Mouse (Mus musculus) liver, postnatal 0 days (tissue): ENCODE measurements around the gene Itfg2. TPM values are rescaled to one million over a fixed set of nuclear protein-coding genes. Genes with fewer than 3 reads are reported as not detected.
"Not testable (repeated sequence)": the region's sequence is repeated elsewhere in the genome, so short reads cannot be mapped to it uniquely, and the experiment has no call there.

Experiments
- ATAC-seq: fragments of 200-750 bp; cut with Nextera tagmentation; 2 replicates; pipeline ENCODE4 v1.8.0; 2017; ENCODE audit warnings: mild to moderate bottlenecking, moderate library complexity
- DNase-seq: peaks from one replicate; pipeline ENCODE4 v3.0.0-alpha.2; 2016
- H3K27ac ChIP-seq: fragments of 300-500 bp; sonication (generic); 2 replicates; pipeline ENCODE4 v1.5.1; 2014; ENCODE audit warnings: antibody characterized with exemption, moderate library complexity, mild to moderate bottlenecking, low read depth
- H3K27me3 ChIP-seq: fragments of 300-500 bp; sonication (generic); 2 replicates; pipeline ENCODE4 v1.6.1; 2014; ENCODE audit warnings: low read length, control low read depth, mixed read lengths; ENCODE audit not compliant: insufficient read depth
- H3K36me3 ChIP-seq: fragments of 300-500 bp; sonication (generic); replicated peaks from 2 replicates; pipeline ENCODE4 v1.6.1; 2014; ENCODE audit warnings: mild to moderate bottlenecking, control low read depth, low read length, moderate library complexity, mixed read lengths; ENCODE audit not compliant: insufficient read depth
- H3K4me1 ChIP-seq: fragments of 300-500 bp; sonication (generic); 2 replicates; pipeline ENCODE4 v1.6.1; 2014; ENCODE audit warnings: antibody characterized with exemption, mild to moderate bottlenecking, control low read depth; ENCODE audit not compliant: insufficient read depth
- H3K4me2 ChIP-seq: fragments of 300-500 bp; sonication (generic); 2 replicates; pipeline ENCODE4 v1.6.1; 2014; ENCODE audit warnings: low read depth, mild to moderate bottlenecking, low read length, moderate library complexity, mixed read lengths
- H3K4me3 ChIP-seq: fragments of 300-500 bp; sonication (generic); 2 replicates; pipeline ENCODE4 v1.5.1; 2014; ENCODE audit warnings: low read depth, low read length
- H3K9ac ChIP-seq: fragments of 300-500 bp; sonication (generic); replicated peaks from 2 replicates; pipeline ENCODE4 v1.6.1; 2014; ENCODE audit warnings: mild to moderate bottlenecking, moderate library complexity
- H3K9me3 ChIP-seq: fragments of 300-500 bp; sonication (generic); 2 replicates; pipeline ENCODE4 v1.6.1; 2016; ENCODE audit warnings: mild to moderate bottlenecking, control low read depth, low read length, mixed read lengths
- CTCF ChIP-seq: sonication (generic); IDR thresholded peaks from 2 replicates; pipeline ENCODE4 v1.5.1; 2016; ENCODE audit warnings: antibody characterized with exemption, low read depth
- EP300 ChIP-seq: IDR thresholded peaks from 2 replicates; pipeline ENCODE4 v1.6.1; 2016; ENCODE audit warnings: antibody characterized with exemption, low read depth, mild to moderate bottlenecking
- WGBS: fragments of 180-500 bp; shearing (Covaris S2); extraction: QIAGEN DNeasy Blood & Tissue Kit; methylation state at CpG from one replicate; pipeline ENCODE4 v1.1.7; 2014; ENCODE audit not compliant: insufficient replicate concordance; 5-methylcytosine and 5-hydroxymethylcytosine counted together
- polyA plus RNA-seq: library from polyadenylated mRNA; unstranded; fragments of >200 nt; fragmentation: Nextera tagmentation; extraction: Ambion mirVana; gene quantifications from 2 replicates; pipeline ENCODE4 v1.2.1, GENCODE M21; 2015

Gene Itfg2
- polyA plus RNA-seq, 1 experiment from 2014 or later = 7.7 TPM

DNA sequence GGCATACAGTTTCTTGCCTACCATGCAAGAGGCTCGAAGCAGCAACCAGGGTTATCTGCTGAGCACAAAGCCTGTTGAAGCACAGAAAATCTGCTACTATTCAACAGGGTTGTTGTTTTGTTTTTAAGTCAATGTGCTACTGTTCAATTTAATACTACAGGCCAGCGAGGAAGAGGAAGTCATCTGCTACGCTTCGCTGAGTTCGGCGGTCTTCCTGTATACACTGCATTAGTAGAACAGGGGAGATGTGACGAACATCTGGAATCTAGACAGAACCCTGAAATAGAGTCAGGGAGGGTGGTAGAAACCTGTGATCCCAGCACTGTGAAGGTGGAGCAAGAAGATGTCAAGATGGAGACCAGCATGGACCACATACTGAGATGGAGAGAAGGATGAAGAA is 41.0 kb downstream of the Itfg2 start:
- H3K27me3 ChIP-seq = no peaks in the 10 kb centered on the region
- no peak overlapping the region for H3K27ac ChIP-seq
- DNase-seq (no peak), ATAC-seq (no peak)
- H3K9me3 ChIP-seq = no peaks in the 10 kb centered on the region
- no peak overlapping the region for H3K4me2 ChIP-seq
- WGBS = 44% methylated on average over 7 of the region's 7 CpGs
- H3K36me3 ChIP-seq = no peaks in the 10 kb centered on the region
- H3K4me3 ChIP-seq = no peak overlapping the region
- no peak overlapping the region for H3K9ac ChIP-seq
- H3K4me1 ChIP-seq = no peaks in the 10 kb centered on the region
- TF ChIP-seq CTCF (no peak), EP300 (no peak)

- no peak for TF ChIP-seq EP300
- DNase-seq = no peak
- H3K4me3 ChIP-seq = no peak overlapping the region
- no peak overlapping the region for H3K9ac ChIP-seq
- 56% methylated on average over 3 of the region's 3 CpGs for WGBS
- H3K4me1 ChIP-seq = no peaks in the 10 kb centered on the region
- no peaks in the 10 kb centered on the region for H3K9me3 ChIP-seq
- no peak overlapping the region for H3K27ac ChIP-seq
- no peak for ATAC-seq
- no peaks in the 10 kb centered on the region for H3K27me3 ChIP-seq
- H3K4me2 ChIP-seq = no peak overlapping the region
- no peaks in the 10 kb centered on the region for H3K36me3 ChIP-seq
Measured at GRCm38 (mm10) chr6:128381254-128381653, 43.5 kb downstream of the Itfg2 start.

- H3K4me1 ChIP-seq, H3K9me3 ChIP-seq, H3K4me2 ChIP-seq, H3K27me3 ChIP-seq, H3K36me3 ChIP-seq, H3K4me3 ChIP-seq, H3K9ac ChIP-seq, ATAC-seq, H3K27ac ChIP-seq, DNase-seq: not testable (repeated sequence)
- TF ChIP-seq CTCF = peak; percentile 44
- WGBS = 22% methylated on average over 1 of the region's 1 CpGs
Measured at GRCm38 (mm10) chr6:128380594-128381167, 44.0 kb downstream of the Itfg2 start.

DNA sequence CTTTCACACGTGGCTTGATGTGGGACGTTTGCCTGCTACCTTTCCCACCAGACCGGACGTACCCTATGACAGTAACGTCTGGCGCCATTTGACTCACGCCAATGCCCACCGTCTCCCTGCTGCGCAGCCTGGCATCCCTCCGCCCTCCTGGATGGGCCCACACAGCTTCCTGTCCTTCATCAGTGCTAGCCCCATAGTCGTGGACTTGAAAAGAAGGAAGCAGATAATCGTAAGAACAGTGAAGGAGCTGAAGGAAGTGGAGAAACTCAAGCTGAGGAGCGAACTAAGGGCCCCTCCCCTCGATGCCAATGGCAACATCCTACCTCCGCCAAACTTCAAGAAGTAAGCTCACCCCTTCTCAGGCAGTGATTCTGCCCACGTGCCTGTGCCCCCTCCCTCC is 45.1 kb downstream of the Itfg2 start:
- H3K36me3 ChIP-seq = no peaks in the 10 kb centered on the region
- ATAC-seq = no peak
- no peaks in the 10 kb centered on the region for H3K9me3 ChIP-seq
- DNase-seq = no peak
- WGBS = 58% methylated on average over 16 of the region's 16 CpGs
- TF ChIP-seq CTCF = no peak
- no peak for TF ChIP-seq EP300
- H3K4me2 ChIP-seq = no peak overlapping the region
- H3K4me1 ChIP-seq = no peaks in the 10 kb centered on the region
- H3K27ac ChIP-seq = no peak overlapping the region
- no peaks in the 10 kb centered on the region for H3K27me3 ChIP-seq
- no peak overlapping the region for H3K4me3 ChIP-seq
- no peak overlapping the region for H3K9ac ChIP-seq

DNA sequence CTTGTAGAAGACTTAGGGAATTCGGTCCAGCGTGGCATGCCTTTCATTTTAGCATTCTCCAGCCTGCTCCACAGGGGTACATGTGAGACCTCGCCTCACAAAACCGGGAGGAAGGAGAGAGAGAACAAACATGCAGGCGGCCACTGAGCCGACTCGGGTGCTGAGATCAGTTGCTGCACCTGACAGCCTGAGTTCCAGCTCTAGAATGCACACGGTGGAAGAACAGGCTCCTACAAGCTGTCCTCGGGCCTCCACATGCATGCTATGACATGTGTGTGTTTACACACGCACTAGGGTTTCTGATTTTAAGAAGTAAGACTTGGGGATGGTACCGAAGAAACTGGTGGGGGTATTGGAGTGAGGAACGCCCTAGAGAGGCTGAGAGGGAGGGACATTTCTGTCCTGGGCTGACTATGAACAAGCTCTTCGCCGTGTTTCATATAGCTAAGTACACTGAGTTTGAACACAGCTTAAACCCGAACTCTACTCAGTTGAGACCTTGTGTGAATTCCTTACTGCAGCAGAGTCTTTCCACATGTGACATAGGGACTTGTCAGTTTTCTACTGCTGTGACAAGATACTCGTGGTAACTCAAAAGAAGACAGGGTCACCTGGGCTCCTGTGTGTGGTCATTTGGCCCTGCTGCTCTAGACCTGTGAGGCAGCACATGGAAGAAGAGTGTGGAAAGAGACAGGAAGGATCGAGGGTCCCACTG is 48.2 kb downstream of the Itfg2 start:
- no peak overlapping the region for H3K9ac ChIP-seq
- no peak overlapping the region for H3K27ac ChIP-seq
- no peaks in the 10 kb centered on the region for H3K9me3 ChIP-seq
- TF ChIP-seq EP300 (no peak), CTCF (no peak)
- 84% methylated on average over 17 of the region's 17 CpGs for WGBS
- no peak overlapping the region for H3K4me2 ChIP-seq
- no peaks in the 10 kb centered on the region for H3K27me3 ChIP-seq
- no peaks in the 10 kb centered on the region for H3K4me1 ChIP-seq
- H3K4me3 ChIP-seq = no peak overlapping the region
- no peak for DNase-seq
- ATAC-seq = no peak
- peaks cover 27% of the 10 kb centered on the region for H3K36me3 ChIP-seq

GRCm38 (mm10) chr6:128375192-128375591 is 49.5 kb downstream of the Itfg2 start, which contains the start of the genes Tex52 and Gm44596:
TSS of gene Tex52 (plus strand) at chr6:128375456.
TSS of gene Gm44596 (plus strand) at chr6:128375503.
- WGBS = 75% methylated on average over 6 of the region's 6 CpGs
- no peak for TF ChIP-seq EP300
- TF ChIP-seq CTCF = no peak
- H3K4me3 ChIP-seq = no peak within 1 kb of the TSS
- no peak for ATAC-seq
- H3K9ac ChIP-seq = no peak within 1 kb of the TSS
- H3K4me2 ChIP-seq = no peak within 1 kb of the TSS
- H3K4me1 ChIP-seq = 0 out of 2 replicates have a peak, but pooled peaks cover under 1% of the 10 kb centered on the region
- no peaks in the 10 kb centered on the region for H3K9me3 ChIP-seq
- no peak for DNase-seq
- peaks cover 41% of the 10 kb centered on the region for H3K36me3 ChIP-seq
- no peak within 1 kb of the TSS for H3K27ac ChIP-seq
- no peaks in the 10 kb centered on the region for H3K27me3 ChIP-seq
